Mouse (Mus musculus): ENCODE results near the gene Trim61. TPM values are rescaled to one million over a fixed set of nuclear protein-coding genes. Genes with fewer than 3 reads are reported as not detected.
"Not testable (repeated sequence)": the region's sequence is repeated elsewhere in the genome, so short reads cannot be mapped to it uniquely, and the experiment has no call there.

The Trim61 gene
- total RNA-seq (2022): not detected

- DNase-seq (ENCODE audit: low spot score in 2 of 2): no peak
Observed at GRCm38 (mm10) chr8:65018423-65018822, at the start of gene Trim61, which contains the start of gene Trim60. Gene Trim61 (minus strand): TSS chr8:65018523. Gene Trim60 (minus strand): TSS chr8:65018584.

DNA sequence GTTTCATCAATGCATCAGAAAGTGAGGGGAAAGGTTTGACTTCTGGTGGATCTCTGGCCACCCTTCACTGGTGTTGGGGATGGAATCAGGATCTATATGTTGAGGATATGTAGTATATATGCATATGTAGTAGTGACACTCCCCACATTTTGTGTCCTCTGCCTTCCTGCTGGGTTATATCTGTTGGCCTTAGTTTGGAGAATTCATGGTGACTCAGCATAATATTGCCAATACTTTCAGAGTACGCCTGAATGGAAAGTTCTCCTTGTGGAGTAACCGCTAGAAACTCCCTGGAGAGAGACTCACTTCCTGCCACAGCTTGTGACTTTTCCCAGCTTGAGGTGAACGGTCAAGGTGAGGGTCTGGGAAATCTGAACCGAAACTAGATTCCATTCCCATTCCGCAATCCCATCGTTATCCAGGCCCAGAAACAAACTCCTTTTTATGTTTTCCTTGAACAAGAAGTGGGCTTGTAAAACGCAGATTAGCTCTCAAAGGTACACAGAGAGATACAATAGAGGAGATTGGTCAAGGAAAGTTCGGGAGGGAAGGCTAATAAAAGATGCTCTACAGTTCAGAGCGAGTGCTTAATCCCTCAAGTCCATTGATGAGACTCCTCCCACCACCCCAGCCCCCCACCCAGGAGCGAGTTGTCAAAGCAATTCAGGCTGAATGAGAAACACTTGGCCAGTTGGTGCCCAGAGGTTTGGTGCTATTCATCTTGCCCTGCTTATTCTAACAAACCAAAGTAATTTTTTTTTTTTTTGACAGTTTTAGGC is 49.6 kb upstream of the Trim61 start:
- DNase-seq (ENCODE audit: low spot score in 2 of 2): no peak

DNA sequence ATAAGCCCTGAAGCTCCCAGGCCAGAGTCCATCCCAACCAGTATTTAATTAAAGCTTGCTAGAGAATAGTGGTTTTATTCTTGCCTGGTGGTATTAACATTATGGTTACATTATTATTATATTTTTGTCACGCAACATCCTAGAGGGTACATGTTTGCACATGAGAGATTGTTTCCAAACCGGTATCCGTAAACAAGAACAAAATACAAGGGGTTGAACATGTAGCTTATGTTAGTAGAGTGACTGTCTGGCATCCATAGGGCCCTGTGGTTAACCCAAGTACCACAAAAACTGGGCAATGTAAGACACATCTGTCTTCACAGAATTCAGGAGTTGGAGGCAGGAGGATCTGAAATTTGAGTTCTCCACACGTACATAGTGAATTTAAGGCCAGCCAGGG is 48.7 kb upstream of the Trim61 start:
- no peak for DNase-seq (ENCODE audit: low spot score in 2 of 2)

DNA sequence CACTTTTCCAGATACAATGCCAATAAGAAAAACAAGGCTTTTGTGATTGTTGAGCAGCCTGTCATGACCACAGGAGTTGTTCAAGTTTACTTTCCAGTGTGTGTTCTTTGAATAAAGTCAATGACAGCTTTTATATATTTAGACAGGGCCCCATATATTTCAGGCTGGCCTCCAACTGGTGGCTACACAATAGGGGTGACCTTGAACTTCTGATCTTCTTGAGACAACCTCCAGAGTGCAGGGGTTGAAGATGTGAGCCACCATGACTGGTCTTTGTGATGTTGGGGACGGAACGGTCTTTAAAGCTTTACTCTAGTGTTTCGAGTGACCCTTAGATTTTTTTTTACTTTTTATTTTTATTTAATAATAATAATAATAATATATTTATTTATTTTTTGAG is 47.3 kb upstream of the Trim61 start:
- no peak for DNase-seq (ENCODE audit: low spot score in 2 of 2)

DNA sequence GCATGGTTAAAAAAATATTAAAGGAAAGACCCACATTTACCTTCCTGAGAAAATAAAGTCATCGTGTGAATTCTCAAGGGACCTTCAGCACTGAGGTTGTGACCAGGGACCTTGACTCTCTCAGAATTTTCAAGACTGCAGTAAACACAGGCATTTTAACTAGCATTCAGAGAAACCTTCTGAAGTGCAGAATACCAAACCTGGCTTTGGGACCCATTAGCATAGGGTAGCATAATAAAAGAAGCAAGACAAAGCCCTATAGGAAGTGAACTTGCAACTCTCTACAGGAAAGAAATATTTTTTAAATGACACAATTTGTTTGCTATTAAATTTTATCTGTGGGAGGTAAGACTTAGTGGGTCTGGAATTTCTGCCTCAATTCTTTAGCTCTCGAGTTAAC is 45.7 kb upstream of the Trim61 start:
- DNase-seq (ENCODE audit: low spot score in 2 of 2): no peak

DNA sequence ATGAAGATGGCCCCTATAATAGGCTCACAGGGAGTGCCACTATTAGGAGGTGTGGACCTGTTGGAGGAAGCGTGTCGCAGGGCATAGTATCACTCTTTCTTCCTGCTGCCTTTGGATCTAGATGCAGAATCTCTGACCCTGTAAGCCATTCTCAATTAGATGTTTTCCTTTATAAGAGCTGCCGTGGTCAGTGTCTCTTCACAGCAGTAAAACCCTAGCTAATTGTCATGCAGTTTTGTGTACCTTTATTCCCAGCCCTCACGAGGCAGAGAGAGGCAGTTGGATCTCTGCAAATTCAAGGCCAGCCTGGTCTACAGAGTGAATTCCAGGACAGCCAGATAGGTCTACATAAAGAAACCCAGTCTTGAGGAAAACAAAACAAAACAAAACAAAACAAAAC is 43.9 kb upstream of the Trim61 start:
- DNase-seq (ENCODE audit: low spot score in 2 of 2): no peak

DNA sequence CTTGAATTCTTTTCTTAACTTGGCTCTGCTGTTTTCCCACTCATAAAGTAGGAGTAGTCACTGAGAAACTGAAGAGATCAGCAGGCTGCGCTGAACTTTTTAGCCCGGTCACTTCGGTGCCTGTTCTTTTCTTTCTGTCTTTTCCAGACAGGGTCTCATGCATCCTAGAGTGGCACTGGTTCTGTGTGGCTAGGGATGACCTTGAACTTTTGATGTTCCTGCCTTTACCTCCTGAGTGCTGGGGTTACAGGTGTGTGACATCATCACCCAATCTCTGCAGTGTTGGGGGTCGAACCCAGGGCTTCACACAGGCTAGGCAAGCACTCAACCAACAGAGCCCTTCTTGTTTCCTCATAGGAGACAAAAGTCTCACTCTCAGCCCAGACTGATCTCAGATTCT is 38.4 kb upstream of the Trim61 start:
- DNase-seq (ENCODE audit: low spot score in 2 of 2): no peak

GRCm38 (mm10) chr8:65053968-65054367 is 35.6 kb upstream of the Trim61 start:
- DNase-seq (ENCODE audit: low spot score in 2 of 2): no peak

DNA sequence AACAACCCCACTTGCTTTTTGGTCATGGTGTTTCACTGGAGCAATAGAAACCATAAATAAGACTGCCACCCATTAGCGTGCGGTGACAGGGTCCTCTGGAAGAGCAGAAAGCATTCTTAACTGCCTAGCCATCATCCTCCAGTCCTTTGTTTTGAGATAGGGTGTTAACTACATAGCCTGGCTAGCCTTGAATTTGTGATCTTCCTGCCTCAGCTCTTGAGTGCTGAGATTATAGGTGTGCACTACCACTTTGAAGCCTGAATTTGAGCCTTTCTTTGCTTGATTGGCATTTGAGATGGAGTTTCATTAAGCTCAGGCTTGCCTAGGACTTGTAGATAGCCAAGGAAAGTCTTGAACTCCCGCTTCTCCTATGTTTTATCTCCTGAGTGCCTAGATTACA is 35.2 kb upstream of the Trim61 start:
- no peak for DNase-seq (ENCODE audit: low spot score in 2 of 2)

- no peak for DNase-seq (ENCODE audit: low spot score in 2 of 2)
Observed at GRCm38 (mm10) chr8:65047801-65048200, 29.5 kb upstream of the Trim61 start.

DNA sequence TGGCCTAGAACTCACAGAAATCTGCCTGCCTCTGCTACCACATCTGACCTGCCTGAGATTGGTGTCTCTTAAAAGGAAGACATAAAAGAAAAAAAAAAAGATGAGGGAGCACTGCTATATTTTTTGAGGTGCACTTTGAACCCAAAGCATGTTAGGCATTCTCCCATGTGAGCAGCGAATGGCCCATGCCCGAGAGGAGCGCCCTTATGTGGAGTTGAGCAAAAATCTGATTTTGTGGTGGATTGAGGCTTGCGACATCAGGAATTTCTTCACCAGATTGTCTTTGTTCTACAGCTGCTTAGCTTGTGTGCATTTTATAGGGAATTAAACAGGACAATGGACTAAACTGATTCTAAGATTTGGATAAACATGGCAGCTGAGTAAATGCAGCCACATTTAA is 28.9 kb upstream of the Trim61 start:
- no peak for DNase-seq (ENCODE audit: low spot score in 2 of 2)

- no peak for DNase-seq (ENCODE audit: low spot score in 2 of 2)
Observed at GRCm38 (mm10) chr8:65046565-65046964, 28.2 kb upstream of the Trim61 start.

- DNase-seq (ENCODE audit: low spot score in 2 of 2): no peak
Observed at GRCm38 (mm10) chr8:65037117-65037533, 18.8 kb upstream of the Trim61 start, which contains the start of gene Apela. Gene Apela (minus strand): TSS chr8:65037336.

GRCm38 (mm10) chr8:65034136-65034535 is 15.8 kb upstream of the Trim61 start:
- DNase-seq (ENCODE audit: low spot score in 2 of 2): no peak

DNA sequence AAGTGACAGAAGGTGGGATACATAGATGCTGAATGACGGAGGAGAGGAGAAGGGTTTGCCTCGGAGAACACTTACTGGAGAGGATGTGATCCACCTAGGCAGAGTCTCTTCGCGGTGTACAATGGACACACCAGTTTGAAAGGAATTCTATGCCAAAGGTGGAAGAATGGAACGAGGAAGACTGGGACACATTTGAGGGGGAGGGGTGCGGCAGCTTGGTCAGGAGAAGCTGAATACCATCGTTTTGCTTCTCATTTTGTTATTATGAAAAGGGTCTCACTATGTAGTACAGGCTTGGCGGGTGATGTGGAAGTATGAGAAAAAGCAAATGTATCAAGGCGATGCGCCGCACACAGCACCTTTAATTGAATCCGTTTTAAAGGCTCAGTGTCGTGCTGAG is 14.7 kb upstream of the Trim61 start:
- no peak for DNase-seq (ENCODE audit: low spot score in 2 of 2)

GRCm38 (mm10) chr8:65032107-65032506 is 13.8 kb upstream of the Trim61 start:
- DNase-seq (ENCODE audit: low spot score in 2 of 2): no peak

DNA sequence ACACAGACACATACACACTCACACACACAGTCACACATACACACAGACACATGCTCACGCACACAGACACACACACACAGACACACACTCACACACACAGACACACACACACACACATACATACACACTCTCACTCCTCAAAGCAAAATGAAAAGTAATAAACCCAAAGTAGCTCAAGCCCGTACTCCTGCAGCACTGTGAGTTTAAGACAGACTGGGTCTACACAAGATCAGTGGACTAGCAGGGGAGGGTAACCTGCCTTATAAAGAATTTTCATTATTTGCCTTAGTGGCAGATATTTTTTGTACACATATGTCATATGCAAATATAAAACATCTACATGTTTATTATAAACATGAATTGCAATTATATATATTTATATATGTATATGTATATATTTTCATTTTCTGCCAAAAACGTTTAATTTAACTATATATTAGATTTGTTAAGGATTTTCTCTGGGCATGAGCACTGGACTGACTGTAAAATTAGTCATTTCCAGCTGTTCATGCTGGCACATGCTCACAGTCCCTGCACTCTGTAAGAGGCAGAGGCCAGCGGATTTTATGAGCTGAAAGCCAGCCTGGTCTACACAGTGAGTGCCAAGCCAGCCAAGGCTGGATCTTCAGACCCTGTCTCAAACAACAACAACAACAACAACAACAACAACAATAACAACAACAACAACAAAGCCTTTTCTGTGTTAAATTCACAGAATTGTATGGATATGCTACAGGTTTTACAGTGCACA is 12.6 kb upstream of the Trim61 start:
- DNase-seq (ENCODE audit: low spot score in 2 of 2): no peak

DNA sequence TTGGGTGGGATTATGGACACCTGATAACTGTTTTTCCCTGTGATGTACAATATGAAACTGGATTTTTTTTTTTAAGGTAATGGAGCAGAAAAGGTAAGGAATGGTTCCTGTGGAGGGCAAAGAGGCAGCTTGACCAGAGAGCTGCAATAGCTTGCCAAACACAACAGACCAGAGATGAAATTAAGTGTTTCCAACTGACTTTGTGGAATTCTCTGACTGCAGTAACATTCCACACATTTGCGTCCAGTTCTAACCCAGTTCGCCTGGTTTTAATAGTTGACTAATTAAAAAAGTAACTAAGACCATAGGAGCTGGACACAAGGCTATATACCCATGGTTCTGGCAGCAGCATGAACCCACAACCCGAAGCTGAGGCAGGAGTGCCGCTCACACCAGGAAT is 11.5 kb upstream of the Trim61 start:
- no peak for DNase-seq (ENCODE audit: low spot score in 2 of 2)

DNA sequence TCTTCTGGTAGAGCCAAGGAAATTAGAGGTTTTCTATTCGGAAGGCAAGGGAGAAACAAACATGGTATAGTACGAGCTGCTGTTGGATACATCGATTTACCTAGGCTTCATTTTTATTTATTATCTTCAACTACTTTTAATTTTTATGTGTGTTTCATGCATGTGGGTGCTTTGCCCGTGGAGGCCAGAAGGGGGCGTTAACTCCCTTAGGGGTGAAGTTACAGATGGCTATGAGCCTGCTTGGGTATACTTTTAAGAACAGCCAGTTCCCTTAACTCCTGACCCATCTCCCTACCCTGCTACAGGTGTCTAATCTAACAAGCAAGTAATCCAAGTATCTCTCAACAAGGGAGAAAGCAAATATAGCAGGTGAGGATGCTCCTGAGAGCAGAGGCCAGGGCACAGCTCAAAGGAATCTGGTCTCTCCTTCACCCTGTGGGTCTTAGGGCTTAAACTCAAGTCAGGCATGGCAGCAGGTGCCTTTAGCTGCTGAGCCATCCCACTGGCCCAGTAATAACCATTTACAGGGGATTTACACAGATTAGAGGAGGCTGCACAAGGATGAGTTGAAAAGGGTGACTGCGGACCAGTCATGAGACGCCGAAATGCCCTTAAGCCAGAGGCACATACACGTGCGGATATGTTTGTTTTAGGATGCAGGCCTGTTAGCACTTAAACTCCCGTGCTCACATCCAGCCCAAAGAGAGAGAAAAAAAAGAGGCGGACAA is 10.8 kb upstream of the Trim61 start:
- no peak for DNase-seq (ENCODE audit: low spot score in 2 of 2)

DNA sequence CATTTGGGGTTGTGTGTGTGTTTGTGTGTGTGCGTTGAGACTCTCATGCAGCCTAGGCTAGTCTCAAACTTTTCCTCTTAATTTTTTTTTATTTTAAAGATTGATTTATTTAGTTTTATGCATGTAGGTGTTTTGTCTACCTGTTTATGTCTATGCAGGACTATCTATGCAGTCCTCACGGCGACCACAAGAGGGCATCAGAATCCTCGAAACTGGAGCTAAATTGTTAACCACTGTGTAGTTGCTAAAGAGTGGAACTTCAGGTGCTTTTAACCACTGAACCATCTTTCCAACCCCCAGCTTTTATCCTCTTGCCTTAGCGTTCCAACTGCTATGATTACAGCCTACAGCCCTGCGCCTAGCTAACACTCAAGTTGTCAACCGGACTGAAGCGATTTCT is 4.2 kb upstream of the Trim61 start:
- DNase-seq (ENCODE audit: low spot score in 2 of 2): peak; percentile 24 to 72

GRCm38 (mm10) chr8:65007616-65008015 is 10.7 kb downstream of the Trim61 start:
- not testable (repeated sequence) for DNase-seq (ENCODE audit: low spot score in 2 of 2)

DNA sequence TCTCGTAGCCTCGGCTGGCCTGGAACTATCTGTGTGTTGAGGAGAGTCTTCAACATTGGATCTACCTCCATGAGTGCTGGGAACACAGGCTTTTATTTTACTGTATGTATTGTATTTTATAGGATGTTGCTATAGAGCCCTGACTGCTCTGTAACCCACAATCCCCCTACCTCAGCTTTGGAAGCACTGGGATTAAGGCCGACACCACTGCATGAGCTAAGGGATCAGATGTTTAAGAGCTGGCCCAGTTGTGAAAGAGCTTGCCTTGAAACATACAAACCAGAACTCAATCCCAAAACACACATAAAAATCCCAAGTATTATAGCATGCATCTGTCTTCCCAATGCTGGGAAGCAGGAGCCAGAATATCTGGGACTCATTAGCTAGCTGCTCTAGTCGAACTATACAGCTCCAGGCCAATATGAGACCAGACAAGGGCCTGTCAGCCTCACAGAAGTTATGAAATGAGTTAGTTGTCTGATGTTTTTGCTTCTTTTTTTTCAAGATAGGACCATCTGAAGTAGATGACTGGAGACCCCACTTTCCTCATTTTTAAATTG is 19.4 kb downstream of the Trim61 start:
- no peak for DNase-seq (ENCODE audit: low spot score in 2 of 2)
